Mouse (Mus musculus) left cerebral cortex, adult 2 months (tissue): ENCODE results near the gene Cacna1b. TPM values are rescaled to one million over a fixed set of nuclear protein-coding genes. Genes with fewer than 3 reads are reported as not detected.
A peak's percentile ranks its signal among the peaks of the same experiment; 100 is the strongest.

Experiments used
- DNase-seq, 2 experiments: peaks; one replicate each; pipeline ENCODE4 v3.0.0; 2021 to 2022; ENCODE audit warnings: low spot score in 2 of 2, mixed read lengths in 1 of 2; ENCODE audit errors: extremely low spot score in 1 of 2
- H3K27ac ChIP-seq: fragments of 200-600 bp; 2 replicates; pipeline ENCODE4 v1.8.1; 2022
- H3K4me3 ChIP-seq: fragments of 200-600 bp; 2 replicates; pipeline ENCODE4 v1.8.1; 2022
- CTCF ChIP-seq: fragments of 200-600 bp; IDR thresholded peaks from 2 replicates; pipeline ENCODE4 v1.8.1; 2022; ENCODE audit warnings: antibody characterized with exemption, mild to moderate bottlenecking, moderate library complexity
- intact Hi-C: fragments of 180-260 bp; cut with DNase I; formaldehyde crosslinking; loops from one replicate; pipeline ENCODE4 v1.15.1; 2025
- total RNA-seq, 2 experiments: library from RNA; stranded (reverse); gene quantifications; 2 replicates each; pipeline ENCODE4 v1.2.3; 2021

Cacna1b gene
- total RNA-seq, 2 experiments from 2014 or later: 84.1 to 91.8 TPM

- DNase-seq: no peak
- no peak overlapping the region for H3K4me3 ChIP-seq
- intact Hi-C loops: no loop called here
- peak overlapping the region; percentile 52 for H3K27ac ChIP-seq
- TF ChIP-seq CTCF: no peak
Measured at GRCm38 (mm10) chr2:24717963-24718362, 45.0 kb downstream of the Cacna1b start.

GRCm38 (mm10) chr2:24717461-24717860, 45.5 kb downstream of the Cacna1b start:
- Histone ChIP-seq H3K4me3 (no peak overlapping the region), H3K27ac (peak overlapping the region; percentile 52; the same call in 1 of the 2 replicates)
- intact Hi-C loops: no loop called here
- TF ChIP-seq CTCF: no peak
- peak; percentile 35 to 64 for DNase-seq

GRCm38 (mm10) chr2:24705929-24706328, 57.0 kb downstream of the Cacna1b start:
- H3K4me3 ChIP-seq: no peak overlapping the region

GRCm38 (mm10) chr2:24702208-24702957, 60.6 kb downstream of the Cacna1b start:
- Histone ChIP-seq H3K27ac (no peak overlapping the region), H3K4me3 (no peak overlapping the region)
- intact Hi-C loops: no loop called here
- DNase-seq: no peak
- TF ChIP-seq CTCF: peak; percentile 1

More at GRCm38 (mm10) chr2:24705929-24706328, 57.0 kb downstream of the Cacna1b start:
- no peak for DNase-seq
- no peak for TF ChIP-seq CTCF
- intact Hi-C loops: no loop called here
- no peak overlapping the region for H3K27ac ChIP-seq

GRCm38 (mm10) chr2:24697281-24697980, 65.5 kb downstream of the Cacna1b start:
- no peak for TF ChIP-seq CTCF
- no peak overlapping the region for H3K4me3 ChIP-seq
- no peak for DNase-seq
- intact Hi-C loops: no loop called here
- H3K27ac ChIP-seq: no peak overlapping the region

- no peak; the same call in none of the 2 replicates for TF ChIP-seq CTCF
- H3K4me3 ChIP-seq: no peak overlapping the region
- intact Hi-C loops: no loop called here
- peak; percentile 6 to 7 for DNase-seq
- no peak overlapping the region for H3K27ac ChIP-seq
Measured at GRCm38 (mm10) chr2:24692371-24692770, 70.6 kb downstream of the Cacna1b start.

GRCm38 (mm10) chr2:24690356-24690755, 72.6 kb downstream of the Cacna1b start:
- H3K27ac ChIP-seq: no peak overlapping the region
- DNase-seq: peak in 1 of 2 experiments; percentile 4
- no peak for TF ChIP-seq CTCF
- intact Hi-C loops: no loop called here
- no peak overlapping the region for H3K4me3 ChIP-seq

- H3K4me3 ChIP-seq: no peak overlapping the region
- DNase-seq: peak in 1 of 2 experiments; percentile 44
Measured at GRCm38 (mm10) chr2:24685347-24685746, 77.6 kb downstream of the Cacna1b start.

GRCm38 (mm10) chr2:24684796-24685195, 78.2 kb downstream of the Cacna1b start:
- DNase-seq: no peak
- Histone ChIP-seq H3K4me3 (no peak overlapping the region), H3K27ac (no peak overlapping the region)
- intact Hi-C loops: no loop called here
- no peak for TF ChIP-seq CTCF

More at GRCm38 (mm10) chr2:24685347-24685746, 77.6 kb downstream of the Cacna1b start:
- TF ChIP-seq CTCF: no peak
- H3K27ac ChIP-seq: peak overlapping the region; percentile 40; the same call in 1 of the 2 replicates
- intact Hi-C loops: no loop called here

GRCm38 (mm10) chr2:24683266-24683665, 79.7 kb downstream of the Cacna1b start:
- no peak for TF ChIP-seq CTCF
- Histone ChIP-seq H3K4me3 (no peak overlapping the region), H3K27ac (no peak overlapping the region)
- intact Hi-C loops: no loop called here
- no peak for DNase-seq

- no peak overlapping the region for H3K4me3 ChIP-seq
- intact Hi-C loops: no loop called here
- H3K27ac ChIP-seq: peak overlapping the region; percentile 59; the same call in 1 of the 2 replicates
- no peak for DNase-seq
- TF ChIP-seq CTCF: no peak
Measured at GRCm38 (mm10) chr2:24680731-24681130, 82.2 kb downstream of the Cacna1b start.

GRCm38 (mm10) chr2:24680176-24680575, 82.8 kb downstream of the Cacna1b start:
- TF ChIP-seq CTCF: no peak
- DNase-seq: no peak
- intact Hi-C loops: no loop called here
- H3K4me3 ChIP-seq: no peak overlapping the region
- H3K27ac ChIP-seq: peak overlapping the region; percentile 59
